Mouse (Mus musculus) embryonic facial prominence, embryonic 14.5 days (tissue): ENCODE results near the gene Gper1. TPM values are rescaled to one million over a fixed set of nuclear protein-coding genes. Genes with fewer than 3 reads are reported as not detected.

Experiments
- ATAC-seq: fragments of 200-750 bp; cut with Nextera tagmentation; 2 replicates; pipeline ENCODE4 v1.8.0; 2017; ENCODE audit warnings: low read depth, moderate number of reproducible peaks, moderate TSS enrichment
- DNase-seq: peaks from one replicate; pipeline ENCODE4 v3.0.0-alpha.2; 2015; ENCODE audit warnings: low spot score
- H3K27ac ChIP-seq: fragments of 300-500 bp; sonication (generic); replicated peaks from 2 replicates; pipeline ENCODE4 v1.5.1; 2014; ENCODE audit warnings: low read depth, mild to moderate bottlenecking, low read length, moderate library complexity
- H3K27me3 ChIP-seq: fragments of 300-500 bp; sonication (generic); replicated peaks from 2 replicates; pipeline ENCODE4 v1.6.1; 2014; ENCODE audit warnings: low read length; ENCODE audit not compliant: control insufficient read depth, insufficient read depth
- H3K36me3 ChIP-seq: fragments of 300-500 bp; sonication (generic); 2 replicates; pipeline ENCODE4 v1.6.1; 2014; ENCODE audit warnings: low read length, mixed read lengths; ENCODE audit not compliant: control insufficient read depth, insufficient read depth
- H3K4me1 ChIP-seq: fragments of 300-500 bp; sonication (generic); 2 replicates; pipeline ENCODE4 v1.6.1; 2014; ENCODE audit warnings: antibody characterized with exemption, low read length; ENCODE audit not compliant: control insufficient read depth, insufficient read depth
- H3K4me2 ChIP-seq: fragments of 300-500 bp; sonication (generic); 2 replicates; pipeline ENCODE4 v1.6.1; 2014; ENCODE audit warnings: low read depth, mild to moderate bottlenecking, low read length, moderate library complexity, mixed read lengths
- H3K4me3 ChIP-seq: fragments of 300-500 bp; sonication (generic); 2 replicates; pipeline ENCODE4 v1.5.1; 2014; ENCODE audit warnings: low read depth, mild to moderate bottlenecking, low read length
- H3K9ac ChIP-seq: fragments of 300-500 bp; sonication (generic); 2 replicates; pipeline ENCODE4 v1.6.1; 2014; ENCODE audit warnings: low read depth, mild to moderate bottlenecking, low read length, moderate library complexity, mixed read lengths
- H3K9me3 ChIP-seq: fragments of 300-500 bp; sonication (generic); 2 replicates; pipeline ENCODE4 v1.6.1; 2016; ENCODE audit warnings: low read length; ENCODE audit not compliant: control insufficient read depth
- WGBS: fragments of 180-500 bp; shearing (Covaris S2); extraction: QIAGEN DNeasy Blood & Tissue Kit; methylation state at CpG from one replicate; pipeline ENCODE4 v1.1.7; 2014; 5-methylcytosine and 5-hydroxymethylcytosine counted together
- polyA plus RNA-seq: library from polyadenylated mRNA; unstranded; fragments of >200 nt; fragmentation: Nextera tagmentation; extraction: Ambion mirVana; gene quantifications from 2 replicates; pipeline ENCODE4 v1.2.1, GENCODE M21; 2014

Gper1 gene
- polyA plus RNA-seq, 1 experiment from 2014 or later = 6.7 TPM

GRCm38 (mm10) chr5:139474741-139475140 lies 51.8 kb downstream of the Gper1 start:
- Histone ChIP-seq H3K4me1 (no peaks in the 10 kb centered on the region), H3K4me3 (no peak overlapping the region), H3K4me2 (no peak overlapping the region), H3K27me3 (no peaks in the 10 kb centered on the region), H3K36me3 (peaks cover 83% of the 10 kb centered on the region), H3K9me3 (no peaks in the 10 kb centered on the region), H3K9ac (no peak overlapping the region), H3K27ac (no peak overlapping the region)
- 85% methylated on average over 9 of the region's 9 CpGs for WGBS
- DNase-seq (no peak), ATAC-seq (no peak)

Other genes starting within 250 kb of the Gper1 start
- gene Sun1, start 222.5 kb upstream of the Gper1 start, polyA plus RNA-seq = 56.3 and 59.5 TPM in 2 replicates
- 136 and 156 TPM in 2 replicates for gene Get4, start 170.8 kb upstream of the Gper1 start, polyA plus RNA-seq
- 5.1 and 5.7 TPM in 2 replicates for gene Adap1, start 97.5 kb upstream of the Gper1 start, polyA plus RNA-seq
- 106 and 107 TPM in 2 replicates for gene Cox19, start 71.7 kb upstream of the Gper1 start, polyA plus RNA-seq
- 11.5 and 11.8 TPM in 2 replicates for gene Cyp2w1, start 70.5 kb upstream of the Gper1 start, polyA plus RNA-seq
- 2.0 and 2.8 TPM in 2 replicates for gene Gpr146, start 45.5 kb upstream of the Gper1 start, polyA plus RNA-seq
- 5.2 and 5.5 TPM in 2 replicates for gene C130050O18Rik, start 17.9 kb upstream of the Gper1 start, polyA plus RNA-seq
- 24.7 and 30.9 TPM in 2 replicates for gene 3110082I17Rik, start 37.4 kb downstream of the Gper1 start, polyA plus RNA-seq
- 5.4 and 10.8 TPM in 2 replicates for gene Zfand2a, start 61.4 kb downstream of the Gper1 start, polyA plus RNA-seq
- gene Uncx, start 120.3 kb downstream of the Gper1 start, polyA plus RNA-seq = 2.5 and 2.9 TPM in 2 replicates